Mouse (Mus musculus): ENCODE results near the gene Hacd3. TPM values are rescaled to one million over a fixed set of nuclear protein-coding genes. Genes with fewer than 3 reads are reported as not detected.
"Not testable (repeated sequence)": the region's sequence is repeated elsewhere in the genome, so short reads cannot be mapped to it uniquely, and the experiment has no call there.

Gene Hacd3
- polyA plus RNA-seq, 1 experiment from 2014 or later: 84.6 TPM

GRCm38 (mm10) chr9:65036456-65036855, 15.0 kb upstream of the Hacd3 start:
- Histone ChIP-seq H3K36me3 (ENCODE audit: control insufficient read depth, insufficient read depth, low read length) (peaks cover 39% of the 10 kb centered on the region), H3K4me1 (ENCODE audit: control insufficient read depth, insufficient read depth, low read length) (peaks cover 7% of the 10 kb centered on the region), H3K9me3 (ENCODE audit: control insufficient read depth, low read depth, low read length) (no peaks in the 10 kb centered on the region), H3K4me2 (replicated peaks; ENCODE audit: low read depth, low read length) (no peak overlapping the region), H3K27ac (ENCODE audit: low read length) (no peak overlapping the region), H3K27me3 (ENCODE audit: control insufficient read depth, insufficient read depth, low read length) (no peaks in the 10 kb centered on the region), H3K9ac (replicated peaks; ENCODE audit: low read depth, low read length) (no peak overlapping the region), H3K4me3 (ENCODE audit: low read depth, low read length) (no peak overlapping the region)
- ATAC-seq (ENCODE audit: insufficient number of reproducible peaks, insufficient read depth, low FRiP score, low read depth): no peak
- 97% methylated on average over 1 of the region's 1 CpGs for WGBS

- Histone ChIP-seq H3K27me3 (ENCODE audit: control insufficient read depth, insufficient read depth, low read length) (no peaks in the 10 kb centered on the region), H3K4me3 (ENCODE audit: low read depth, low read length) (peak within 1 kb of the TSS; percentile 97), H3K4me2 (replicated peaks; ENCODE audit: low read depth, low read length) (peak within 1 kb of the TSS; percentile 73), H3K27ac (ENCODE audit: low read length) (peak within 1 kb of the TSS; percentile 91), H3K4me1 (ENCODE audit: control insufficient read depth, insufficient read depth, low read length) (peaks cover 7% of the 10 kb centered on the region), H3K9me3 (ENCODE audit: control insufficient read depth, low read depth, low read length) (no peaks in the 10 kb centered on the region), H3K9ac (replicated peaks; ENCODE audit: low read depth, low read length) (peak within 1 kb of the TSS; percentile 96), H3K36me3 (ENCODE audit: control insufficient read depth, insufficient read depth, low read length) (peaks cover 5% of the 10 kb centered on the region)
- peak; percentile 91 for ATAC-seq (ENCODE audit: insufficient number of reproducible peaks, insufficient read depth, low FRiP score, low read depth)
- under 1% methylated on average over 78 of the region's 85 CpGs for WGBS
These were observed 11.0 kb upstream of the Hacd3 start, which contains the start of gene Dpp8 for GRCm38 (mm10) chr9:65032269-65033108. TSS of gene Dpp8 (plus strand) at chr9:65032414.

GRCm38 (mm10) chr9:65031894-65032268, 10.4 kb upstream of the Hacd3 start:
- Histone ChIP-seq H3K4me3 (ENCODE audit: low read depth, low read length) (peak overlapping the region; percentile 97), H3K4me2 (replicated peaks; ENCODE audit: low read depth, low read length) (peak overlapping the region; percentile 19; the same call in 1 of the 2 replicates), H3K36me3 (ENCODE audit: control insufficient read depth, insufficient read depth, low read length) (peaks cover under 1% of the 10 kb centered on the region), H3K9me3 (ENCODE audit: control insufficient read depth, low read depth, low read length) (no peaks in the 10 kb centered on the region), H3K4me1 (ENCODE audit: control insufficient read depth, insufficient read depth, low read length) (peaks cover 7% of the 10 kb centered on the region), H3K27me3 (ENCODE audit: control insufficient read depth, insufficient read depth, low read length) (no peaks in the 10 kb centered on the region), H3K9ac (replicated peaks; ENCODE audit: low read depth, low read length) (0 out of 2 replicates have a peak overlapping the region, but pooled peaks have one; percentile 96), H3K27ac (ENCODE audit: low read length) (no peak overlapping the region)
- no peak for ATAC-seq (ENCODE audit: insufficient number of reproducible peaks, insufficient read depth, low FRiP score, low read depth)
- 36% methylated on average over 4 of the region's 4 CpGs for WGBS

- not testable (repeated sequence) for H3K9me3 ChIP-seq (ENCODE audit: control insufficient read depth, low read depth, low read length); H3K27ac ChIP-seq (ENCODE audit: low read length); H3K9ac ChIP-seq (replicated peaks; ENCODE audit: low read depth, low read length); H3K4me2 ChIP-seq (replicated peaks; ENCODE audit: low read depth, low read length); H3K4me1 ChIP-seq (ENCODE audit: control insufficient read depth, insufficient read depth, low read length); H3K36me3 ChIP-seq (ENCODE audit: control insufficient read depth, insufficient read depth, low read length); ATAC-seq (ENCODE audit: insufficient number of reproducible peaks, insufficient read depth, low FRiP score, low read depth); H3K4me3 ChIP-seq (ENCODE audit: low read depth, low read length); H3K27me3 ChIP-seq (ENCODE audit: control insufficient read depth, insufficient read depth, low read length)
- WGBS: 65% methylated on average over 5 of the region's 5 CpGs
These were observed 9.9 kb upstream of the Hacd3 start for GRCm38 (mm10) chr9:65031355-65031754.

- ATAC-seq (ENCODE audit: insufficient number of reproducible peaks, insufficient read depth, low FRiP score, low read depth): no peak
These were observed 6.8 kb upstream of the Hacd3 start for GRCm38 (mm10) chr9:65028313-65028712.

GRCm38 (mm10) chr9:65027241-65027640, 5.7 kb upstream of the Hacd3 start:
- Histone ChIP-seq H3K9ac (replicated peaks; ENCODE audit: low read depth, low read length) (no peak overlapping the region), H3K27ac (ENCODE audit: low read length) (no peak overlapping the region), H3K4me3 (ENCODE audit: low read depth, low read length) (no peak overlapping the region), H3K9me3 (ENCODE audit: control insufficient read depth, low read depth, low read length) (no peaks in the 10 kb centered on the region), H3K4me2 (replicated peaks; ENCODE audit: low read depth, low read length) (no peak overlapping the region), H3K36me3 (ENCODE audit: control insufficient read depth, insufficient read depth, low read length) (no peaks in the 10 kb centered on the region), H3K4me1 (ENCODE audit: control insufficient read depth, insufficient read depth, low read length) (no peaks in the 10 kb centered on the region), H3K27me3 (ENCODE audit: control insufficient read depth, insufficient read depth, low read length) (no peaks in the 10 kb centered on the region)
- 75% methylated on average over 7 of the region's 7 CpGs for WGBS
- no peak for ATAC-seq (ENCODE audit: insufficient number of reproducible peaks, insufficient read depth, low FRiP score, low read depth)

More at GRCm38 (mm10) chr9:65028313-65028712, 6.8 kb upstream of the Hacd3 start:
- no peaks in the 10 kb centered on the region for H3K36me3 ChIP-seq (ENCODE audit: control insufficient read depth, insufficient read depth, low read length)
- H3K4me3 ChIP-seq (ENCODE audit: low read depth, low read length): no peak overlapping the region
- no peak overlapping the region for H3K9ac ChIP-seq (replicated peaks; ENCODE audit: low read depth, low read length)
- H3K4me2 ChIP-seq (replicated peaks; ENCODE audit: low read depth, low read length): no peak overlapping the region
- H3K27me3 ChIP-seq (ENCODE audit: control insufficient read depth, insufficient read depth, low read length): no peaks in the 10 kb centered on the region
- 88% methylated on average over 5 of the region's 5 CpGs for whole genome bisulfite sequencing
- H3K27ac ChIP-seq (ENCODE audit: low read length): no peak overlapping the region
- peaks cover 4% of the 10 kb centered on the region for H3K4me1 ChIP-seq (ENCODE audit: control insufficient read depth, insufficient read depth, low read length)
- no peaks in the 10 kb centered on the region for H3K9me3 ChIP-seq (ENCODE audit: control insufficient read depth, low read depth, low read length)

- Histone ChIP-seq H3K27ac (ENCODE audit: low read length) (no peak overlapping the region), H3K36me3 (ENCODE audit: control insufficient read depth, insufficient read depth, low read length) (no peaks in the 10 kb centered on the region), H3K9me3 (ENCODE audit: control insufficient read depth, low read depth, low read length) (no peaks in the 10 kb centered on the region), H3K9ac (replicated peaks; ENCODE audit: low read depth, low read length) (no peak overlapping the region), H3K4me3 (ENCODE audit: low read depth, low read length) (no peak overlapping the region), H3K4me2 (replicated peaks; ENCODE audit: low read depth, low read length) (no peak overlapping the region), H3K27me3 (ENCODE audit: control insufficient read depth, insufficient read depth, low read length) (no peaks in the 10 kb centered on the region), H3K4me1 (ENCODE audit: control insufficient read depth, insufficient read depth, low read length) (peaks cover 16% of the 10 kb centered on the region)
- 83% methylated on average over 3 of the region's 3 CpGs for WGBS
- ATAC-seq (ENCODE audit: insufficient number of reproducible peaks, insufficient read depth, low FRiP score, low read depth): no peak
These were observed 2.0 kb upstream of the Hacd3 start for GRCm38 (mm10) chr9:65023447-65023846.

GRCm38 (mm10) chr9:65022580-65023135, 1.2 kb upstream of the Hacd3 start:
- no peaks in the 10 kb centered on the region for H3K9me3 ChIP-seq (ENCODE audit: control insufficient read depth, low read depth, low read length)
- H3K36me3 ChIP-seq (ENCODE audit: control insufficient read depth, insufficient read depth, low read length): no peaks in the 10 kb centered on the region
- 59% methylated on average over 4 of the region's 4 CpGs for WGBS
- no peak overlapping the region for H3K27ac ChIP-seq (ENCODE audit: low read length)
- H3K27me3 ChIP-seq (ENCODE audit: control insufficient read depth, insufficient read depth, low read length): no peaks in the 10 kb centered on the region
- H3K4me1 ChIP-seq (ENCODE audit: control insufficient read depth, insufficient read depth, low read length): peaks cover 16% of the 10 kb centered on the region
- no peak overlapping the region for H3K9ac ChIP-seq (replicated peaks; ENCODE audit: low read depth, low read length)
- no peak overlapping the region for H3K4me3 ChIP-seq (ENCODE audit: low read depth, low read length)
- no peak for ATAC-seq (ENCODE audit: insufficient number of reproducible peaks, insufficient read depth, low FRiP score, low read depth)
- H3K4me2 ChIP-seq (replicated peaks; ENCODE audit: low read depth, low read length): no peak overlapping the region
